Mouse (Mus musculus) heart, embryonic 13.5 days (tissue): ENCODE measurements at regions not wholly inside any gene's neighbourhood (a gene's known extent, or its start where the extent isn't known, plus 50 kb on each side); places are given as distances from the start of the nearest gene placed in this dataset.

Experiments used
- ATAC-seq: fragments of 200-750 bp; cut with Nextera tagmentation; 2 replicates; pipeline ENCODE4 v1.8.0; 2017; ENCODE audit warnings: moderate TSS enrichment; ENCODE audit not compliant: insufficient number of reproducible peaks, low FRiP score, low TSS enrichment; ENCODE audit errors: extremely low read depth
- H3K27ac ChIP-seq: fragments of 300-500 bp; sonication (generic); replicated peaks from 2 replicates; pipeline ENCODE4 v1.5.1; 2015; ENCODE audit warnings: moderate library complexity, mild to moderate bottlenecking, inconsistent platforms
- H3K27me3 ChIP-seq: fragments of 300-500 bp; sonication (generic); replicated peaks from 2 replicates; pipeline ENCODE4 v1.6.1; 2015; ENCODE audit warnings: mild to moderate bottlenecking, inconsistent platforms
- H3K36me3 ChIP-seq: fragments of 300-500 bp; sonication (generic); 2 replicates; pipeline ENCODE4 v1.6.1; 2015; ENCODE audit warnings: mild to moderate bottlenecking, inconsistent platforms
- H3K4me1 ChIP-seq: fragments of 300-500 bp; sonication (generic); 2 replicates; pipeline ENCODE4 v1.6.1; 2015; ENCODE audit warnings: inconsistent platforms
- H3K4me2 ChIP-seq: fragments of 300-500 bp; sonication (generic); 2 replicates; pipeline ENCODE4 v1.6.1; 2015; ENCODE audit warnings: inconsistent platforms, mild to moderate bottlenecking, moderate library complexity
- H3K4me3 ChIP-seq: fragments of 300-500 bp; sonication (generic); 2 replicates; pipeline ENCODE4 v1.5.1; 2015; ENCODE audit warnings: moderate library complexity, mild to moderate bottlenecking, inconsistent platforms
- H3K9ac ChIP-seq: fragments of 300-500 bp; sonication (generic); 2 replicates; pipeline ENCODE4 v1.6.1; 2015; ENCODE audit warnings: inconsistent platforms, mild to moderate bottlenecking, moderate library complexity
- H3K9me3 ChIP-seq: fragments of 300-500 bp; sonication (generic); 2 replicates; pipeline ENCODE4 v1.6.1; 2016; ENCODE audit warnings: inconsistent platforms
- WGBS: fragments of 180-500 bp; shearing (Covaris S2); methylation state at CpG from one replicate; pipeline ENCODE4 v1.1.7; 2015; ENCODE audit warnings: mixed read lengths; 5-methylcytosine and 5-hydroxymethylcytosine counted together

GRCm38 (mm10) chr12:26809670-26810069, 340.7 kb downstream of the Cmpk2 start:
- ATAC-seq = no peak
- WGBS = 2% methylated on average over 4 of the region's 4 CpGs
- H3K4me2 ChIP-seq = peak overlapping the region; percentile 15; the same call in 1 of the 2 replicates

DNA sequence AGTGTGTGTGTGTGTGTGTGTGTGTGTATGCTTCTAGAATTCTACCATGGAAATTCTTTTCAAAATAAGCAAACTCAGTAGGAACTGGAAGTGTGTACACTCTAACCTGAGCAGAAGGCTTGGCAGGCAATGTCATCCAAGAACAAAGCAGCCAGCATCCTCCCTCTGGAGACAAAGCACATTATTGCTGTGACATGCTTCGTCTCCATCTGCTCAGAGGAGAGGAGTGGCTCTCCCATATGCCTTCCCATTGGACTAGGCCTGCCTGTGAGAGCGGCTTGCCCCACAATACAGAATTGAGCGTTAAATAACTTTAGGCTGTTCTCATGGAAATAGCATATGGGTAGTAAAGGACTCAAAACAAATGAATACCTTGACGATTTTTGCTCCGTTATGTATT, 333.5 kb downstream of the Cmpk2 start:
- no peak overlapping the region for H3K4me3 ChIP-seq
- H3K4me2 ChIP-seq = no peak overlapping the region
- H3K4me1 ChIP-seq = no peaks in the 10 kb centered on the region
- no peak for ATAC-seq
- no peak overlapping the region for H3K27ac ChIP-seq
- no peak overlapping the region for H3K9ac ChIP-seq
- no peaks in the 10 kb centered on the region for H3K36me3 ChIP-seq
- WGBS = 81% methylated on average over 5 of the region's 5 CpGs
- H3K27me3 ChIP-seq = no peaks in the 10 kb centered on the region
- H3K9me3 ChIP-seq = no peaks in the 10 kb centered on the region

More at GRCm38 (mm10) chr12:26809670-26810069, 340.7 kb downstream of the Cmpk2 start:
- Histone ChIP-seq H3K4me3 (no peak overlapping the region), H3K9me3 (no peaks in the 10 kb centered on the region), H3K9ac (no peak overlapping the region), H3K36me3 (no peaks in the 10 kb centered on the region), H3K27ac (no peak overlapping the region), H3K4me1 (peaks cover 10% of the 10 kb centered on the region), H3K27me3 (no peaks in the 10 kb centered on the region)

DNA sequence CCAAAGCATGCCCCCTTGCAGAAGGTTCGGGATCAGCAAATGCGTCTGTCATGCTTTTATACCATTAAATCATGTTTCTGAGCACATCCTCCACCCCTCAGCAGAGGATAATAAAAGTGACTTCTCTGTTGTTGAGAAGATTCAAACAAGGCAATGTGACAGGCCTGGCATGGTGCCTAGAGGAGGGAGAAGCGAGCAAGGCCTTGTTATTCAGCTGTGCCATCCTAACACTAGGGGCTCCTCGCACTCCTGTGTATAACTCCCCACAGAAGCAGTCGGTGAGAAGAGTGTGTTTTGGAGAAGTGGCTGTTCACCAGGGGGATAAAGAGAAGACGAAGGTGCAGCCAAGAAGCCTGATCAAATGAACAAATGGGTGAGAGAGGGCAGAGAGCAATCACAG, 330.3 kb downstream of the Cmpk2 start:
- H3K9me3 ChIP-seq = no peaks in the 10 kb centered on the region
- H3K9ac ChIP-seq = no peak overlapping the region
- H3K4me3 ChIP-seq = no peak overlapping the region
- H3K4me2 ChIP-seq = no peak overlapping the region
- H3K27ac ChIP-seq = no peak overlapping the region
- 73% methylated on average over 6 of the region's 6 CpGs for WGBS
- H3K4me1 ChIP-seq = no peaks in the 10 kb centered on the region
- ATAC-seq = no peak
- H3K27me3 ChIP-seq = no peaks in the 10 kb centered on the region
- no peaks in the 10 kb centered on the region for H3K36me3 ChIP-seq

DNA sequence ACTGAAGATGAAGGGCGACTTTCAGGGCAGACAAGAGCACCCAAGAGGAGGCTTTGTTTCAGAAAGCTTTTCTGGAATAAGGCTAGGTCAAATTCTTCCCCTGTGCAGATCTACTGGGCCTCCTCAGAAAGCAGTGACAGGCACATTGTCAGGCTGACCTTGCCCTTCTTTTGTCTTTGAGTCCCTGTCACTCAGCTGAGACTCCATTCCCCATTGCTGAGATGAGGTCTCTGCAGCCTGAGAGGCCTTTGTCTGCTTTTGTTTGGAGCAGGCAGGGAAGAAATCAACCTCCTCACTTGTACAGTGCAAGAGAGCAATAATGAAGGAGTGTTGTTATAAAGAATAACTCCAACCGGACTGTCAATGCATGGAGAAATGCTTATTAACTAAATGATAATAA, 327.4 kb downstream of the Cmpk2 start:
- no peak overlapping the region for H3K4me3 ChIP-seq
- no peak overlapping the region for H3K4me2 ChIP-seq
- no peaks in the 10 kb centered on the region for H3K27me3 ChIP-seq
- ATAC-seq = no peak
- H3K9me3 ChIP-seq = no peaks in the 10 kb centered on the region
- WGBS = 80% methylated on average over 2 of the region's 2 CpGs
- no peaks in the 10 kb centered on the region for H3K36me3 ChIP-seq
- H3K9ac ChIP-seq = no peak overlapping the region
- no peak overlapping the region for H3K27ac ChIP-seq
- H3K4me1 ChIP-seq = no peaks in the 10 kb centered on the region

DNA sequence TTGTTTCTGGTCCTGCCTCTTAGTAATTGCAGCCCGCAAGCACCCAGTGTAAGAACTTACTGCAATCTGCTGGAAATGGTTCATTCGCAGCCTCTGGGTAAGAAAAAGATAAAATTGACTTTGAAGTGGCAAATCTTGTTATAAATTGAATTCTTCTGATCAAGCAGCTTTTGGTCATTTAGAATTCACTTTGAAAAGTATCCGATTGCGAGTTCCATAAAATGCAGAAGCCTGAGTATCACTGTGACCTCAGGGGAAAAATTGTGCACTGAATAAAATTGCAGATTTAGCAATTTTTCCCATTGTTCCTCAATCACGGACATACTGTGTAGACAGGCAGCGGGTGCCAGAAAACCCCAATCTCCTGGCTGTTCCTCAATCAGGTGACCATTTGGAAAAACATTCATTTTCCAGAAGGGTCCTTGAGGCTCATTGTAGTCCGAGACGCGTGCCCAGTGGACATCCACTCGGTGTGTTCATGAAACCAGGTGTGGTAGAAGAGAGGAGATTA, 320.4 kb downstream of the Cmpk2 start:
- 80% methylated on average over 10 of the region's 10 CpGs for WGBS
- H3K4me1 ChIP-seq = no peaks in the 10 kb centered on the region
- no peaks in the 10 kb centered on the region for H3K27me3 ChIP-seq
- ATAC-seq = no peak
- H3K9me3 ChIP-seq = no peaks in the 10 kb centered on the region
- H3K9ac ChIP-seq = no peak overlapping the region
- no peak overlapping the region for H3K27ac ChIP-seq
- no peak overlapping the region for H3K4me3 ChIP-seq
- H3K4me2 ChIP-seq = no peak overlapping the region
- H3K36me3 ChIP-seq = no peaks in the 10 kb centered on the region

- H3K27me3 ChIP-seq = no peaks in the 10 kb centered on the region
- no peak overlapping the region for H3K9ac ChIP-seq
- H3K27ac ChIP-seq = no peak overlapping the region
- 58% methylated on average over 2 of the region's 2 CpGs for WGBS
- H3K4me2 ChIP-seq = no peak overlapping the region
- no peak overlapping the region for H3K4me3 ChIP-seq
- no peaks in the 10 kb centered on the region for H3K9me3 ChIP-seq
- ATAC-seq = no peak
- H3K4me1 ChIP-seq = no peaks in the 10 kb centered on the region
- no peaks in the 10 kb centered on the region for H3K36me3 ChIP-seq
Observed at GRCm38 (mm10) chr12:26785550-26785949, 316.5 kb downstream of the Cmpk2 start.

- Histone ChIP-seq H3K9me3 (no peaks in the 10 kb centered on the region), H3K27ac (no peak overlapping the region), H3K4me3 (no peak overlapping the region), H3K4me1 (no peaks in the 10 kb centered on the region), H3K36me3 (no peaks in the 10 kb centered on the region), H3K9ac (no peak overlapping the region), H3K27me3 (no peaks in the 10 kb centered on the region), H3K4me2 (no peak overlapping the region)
- ATAC-seq = no peak
- 87% methylated on average over 3 of the region's 3 CpGs for WGBS
Observed at GRCm38 (mm10) chr12:26784426-26784825, 315.4 kb downstream of the Cmpk2 start.

- H3K27ac ChIP-seq = no peak overlapping the region
- no peak overlapping the region for H3K9ac ChIP-seq
- no peaks in the 10 kb centered on the region for H3K4me1 ChIP-seq
- WGBS = 63% methylated on average over 3 of the region's 3 CpGs
- H3K4me3 ChIP-seq = no peak overlapping the region
- no peak for ATAC-seq
- no peaks in the 10 kb centered on the region for H3K9me3 ChIP-seq
- no peaks in the 10 kb centered on the region for H3K36me3 ChIP-seq
- no peaks in the 10 kb centered on the region for H3K27me3 ChIP-seq
- H3K4me2 ChIP-seq = no peak overlapping the region
Observed at GRCm38 (mm10) chr12:26783800-26784199, 314.8 kb downstream of the Cmpk2 start.

GRCm38 (mm10) chr12:26781537-26781936, 312.5 kb downstream of the Cmpk2 start:
- H3K36me3 ChIP-seq = no peaks in the 10 kb centered on the region
- H3K27ac ChIP-seq = no peak overlapping the region
- H3K9ac ChIP-seq = no peak overlapping the region
- no peaks in the 10 kb centered on the region for H3K9me3 ChIP-seq
- no peak for ATAC-seq
- H3K27me3 ChIP-seq = no peaks in the 10 kb centered on the region
- H3K4me3 ChIP-seq = no peak overlapping the region
- no peak overlapping the region for H3K4me2 ChIP-seq
- no peaks in the 10 kb centered on the region for H3K4me1 ChIP-seq
- 80% methylated on average over 3 of the region's 3 CpGs for WGBS

GRCm38 (mm10) chr12:26778796-26779195, 309.8 kb downstream of the Cmpk2 start:
- no peaks in the 10 kb centered on the region for H3K36me3 ChIP-seq
- H3K9me3 ChIP-seq = peaks cover 4% of the 10 kb centered on the region; the same call in 1 of the 2 replicates
- H3K27me3 ChIP-seq = no peaks in the 10 kb centered on the region
- no peak for ATAC-seq
- H3K27ac ChIP-seq = no peak overlapping the region
- H3K4me3 ChIP-seq = no peak overlapping the region
- H3K9ac ChIP-seq = no peak overlapping the region
- no peak overlapping the region for H3K4me2 ChIP-seq
- 50% methylated on average over 3 of the region's 3 CpGs for WGBS
- no peaks in the 10 kb centered on the region for H3K4me1 ChIP-seq

GRCm38 (mm10) chr12:26776986-26777385, 308.0 kb downstream of the Cmpk2 start:
- WGBS = 80% methylated on average over 1 of the region's 1 CpGs
- Histone ChIP-seq H3K9me3 (peaks cover 4% of the 10 kb centered on the region; the same call in 1 of the 2 replicates), H3K4me3 (no peak overlapping the region), H3K4me2 (no peak overlapping the region), H3K9ac (no peak overlapping the region), H3K4me1 (no peaks in the 10 kb centered on the region), H3K27me3 (no peaks in the 10 kb centered on the region), H3K27ac (no peak overlapping the region), H3K36me3 (no peaks in the 10 kb centered on the region)
- ATAC-seq = no peak

DNA sequence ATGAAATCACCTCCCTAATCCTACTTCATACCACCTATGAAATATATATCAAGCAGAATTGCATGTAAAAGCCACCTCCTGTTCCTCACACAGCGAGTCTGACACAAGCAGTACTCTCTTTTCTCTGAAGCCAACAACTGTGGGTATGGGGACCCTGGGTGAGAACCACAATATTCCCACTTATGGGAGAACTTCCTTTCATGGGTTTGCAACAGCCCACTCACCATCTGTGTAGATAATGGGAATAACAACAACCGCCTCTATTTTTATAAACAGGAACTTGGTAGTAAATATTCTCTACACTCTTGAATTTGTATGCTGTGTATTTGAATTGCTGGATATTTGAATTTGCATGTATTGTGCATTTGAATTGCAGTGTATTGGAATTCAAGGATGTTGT, 305.0 kb downstream of the Cmpk2 start:
- H3K36me3 ChIP-seq = no peaks in the 10 kb centered on the region
- H3K27ac ChIP-seq = no peak overlapping the region
- H3K27me3 ChIP-seq = no peaks in the 10 kb centered on the region
- peaks cover 4% of the 10 kb centered on the region; the same call in 1 of the 2 replicates for H3K9me3 ChIP-seq
- H3K4me2 ChIP-seq = no peak overlapping the region
- H3K4me1 ChIP-seq = no peaks in the 10 kb centered on the region
- no peak overlapping the region for H3K9ac ChIP-seq
- 79% methylated on average over 2 of the region's 2 CpGs for WGBS
- no peak for ATAC-seq
- H3K4me3 ChIP-seq = no peak overlapping the region
